Mouse (Mus musculus): ENCODE measurements at regions not wholly inside any gene's neighbourhood (a gene's known extent, or its start where the extent isn't known, plus 50 kb on each side); places are given as distances from the start of the nearest gene placed in this dataset.

- TF ChIP-seq CTCF (conservative IDR thresholded peaks at IDR 0.05 in 1 of 2, IDR thresholded peaks at IDR 0.05 in 1 of 2; ENCODE audit: low read depth in 2 of 2, low read length in 2 of 2), result no peak
- no peak for TF ChIP-seq MAFK (IDR thresholded peaks at IDR 0.05; ENCODE audit: insufficient replicate concordance, low read length)
- no peak for TF ChIP-seq POLR2A (IDR thresholded peaks at IDR 0.05; ENCODE audit: low read depth, low read length)
- no peak for TF ChIP-seq CHD1 (IDR thresholded peaks at IDR 0.05; ENCODE audit: low read depth, low read length)
- TF ChIP-seq IRF4 (IDR thresholded peaks at IDR 0.05; ENCODE audit: low read depth, low read length), result no peak
- no peak for TF ChIP-seq BHLHE40 (IDR thresholded peaks at IDR 0.05; ENCODE audit: low read depth, low read length)
- TF ChIP-seq ZC3H11A (IDR thresholded peaks at IDR 0.05; ENCODE audit: low read depth, low read length), result no peak
- TF ChIP-seq POLR2AphosphoS2 (IDR thresholded peaks at IDR 0.05; ENCODE audit: low read depth, low read length), result no peak
- no peak for TF ChIP-seq EP300 (IDR thresholded peaks at IDR 0.05; ENCODE audit: low read length)
- TF ChIP-seq CHD2 (IDR thresholded peaks at IDR 0.05; ENCODE audit: low read length), result no peak
- no peak for TF ChIP-seq USF1 (IDR thresholded peaks at IDR 0.05; ENCODE audit: low read depth, low read length)
- no peak for TF ChIP-seq HCFC1 (IDR thresholded peaks at IDR 0.05; ENCODE audit: low read depth, low read length)
- no peak for TF ChIP-seq RCOR1 (conservative IDR thresholded peaks at IDR 0.05; ENCODE audit: low read depth, low read length)
Measured at GRCm38 (mm10) chr5:62997464-62997863, 183.8 kb downstream of the Dthd1 start.

Measured in CH12.LX (cell line).